Mouse (Mus musculus): ENCODE results near the gene Zfp473. TPM values are rescaled to one million over a fixed set of nuclear protein-coding genes. Genes with fewer than 3 reads are reported as not detected.
A peak's percentile ranks its signal among the peaks of the same experiment; 100 is the strongest.

The Zfp473 gene
- polyA plus RNA-seq, 1 experiment from 2014 or later = 3.6 TPM

DNA sequence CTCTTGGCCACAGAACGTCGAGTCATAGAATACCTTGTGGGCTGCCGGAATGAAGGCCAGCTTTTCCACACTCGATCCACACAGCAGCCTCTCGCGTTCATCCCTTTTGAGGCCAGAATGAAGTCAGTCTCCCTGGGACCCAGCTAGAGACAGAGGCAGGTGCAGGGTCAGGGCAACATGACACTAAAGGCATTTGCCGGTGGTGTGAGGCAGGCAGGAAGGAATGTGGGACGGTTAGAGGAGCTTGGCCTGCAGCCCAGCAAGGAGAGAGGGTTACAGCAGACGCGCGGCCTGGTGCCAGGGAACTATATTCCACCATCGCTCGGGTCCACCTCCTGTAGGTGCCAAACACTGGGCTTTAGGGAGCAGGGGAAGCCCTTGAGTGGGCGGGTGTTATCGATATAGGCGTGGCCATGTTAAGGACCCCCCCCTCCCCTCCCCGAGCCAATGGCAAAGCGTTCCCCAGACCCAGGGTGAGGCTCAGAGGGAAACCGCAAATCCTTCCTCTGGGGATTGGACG, 53.6 kb downstream of the Zfp473 start:
- H3K36me3 ChIP-seq (replicated peaks; ENCODE audit: control insufficient read depth, insufficient read depth, low read depth, low read length) = no peaks in the 10 kb centered on the region
- DNase-seq (ENCODE audit: low spot score) (peak; percentile 11), ATAC-seq (replicated peaks; ENCODE audit: insufficient number of reproducible peaks, low FRiP score, low TSS enrichment, low read depth) (0 out of 2 replicates have a peak, but pooled peaks have one; percentile 12)
- no peak overlapping the region for H3K27ac ChIP-seq (replicated peaks; ENCODE audit: low read depth, low read length)
- H3K4me2 ChIP-seq (ENCODE audit: low read depth, low read length) = no peak overlapping the region
- no peaks in the 10 kb centered on the region for H3K4me1 ChIP-seq (ENCODE audit: control insufficient read depth, insufficient read depth, low read length)
- H3K4me3 ChIP-seq (ENCODE audit: low read depth, low read length) = no peak overlapping the region
- no peak overlapping the region for H3K9ac ChIP-seq (replicated peaks; ENCODE audit: low read length)
- H3K27me3 ChIP-seq (ENCODE audit: control insufficient read depth, insufficient read depth, low read length) = no peaks in the 10 kb centered on the region
- H3K9me3 ChIP-seq (replicated peaks; ENCODE audit: control insufficient read depth, low read length) = no peaks in the 10 kb centered on the region
- 13% methylated on average over 20 of the region's 20 CpGs for WGBS

DNA sequence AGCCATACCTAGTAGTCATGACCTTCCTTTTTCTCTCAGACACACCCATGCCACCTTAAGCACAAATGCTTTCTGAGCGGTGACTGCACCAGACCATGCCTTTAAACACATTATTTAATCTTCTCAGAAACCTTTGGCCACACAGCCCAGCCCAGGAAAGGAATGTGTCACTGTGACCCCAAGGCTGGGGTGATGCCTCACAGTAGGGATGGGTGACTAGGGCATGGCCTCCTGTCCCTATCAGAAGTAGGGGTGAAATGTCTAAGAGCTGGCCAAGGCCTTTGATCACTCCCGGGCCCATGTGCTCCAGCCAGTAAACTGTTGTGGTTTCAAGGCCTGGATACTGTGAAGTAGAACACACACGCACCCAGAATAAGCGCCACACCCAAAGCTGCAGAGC, 55.6 kb downstream of the Zfp473 start:
- no peak for ATAC-seq (replicated peaks; ENCODE audit: insufficient number of reproducible peaks, low FRiP score, low TSS enrichment, low read depth)
- H3K9me3 ChIP-seq (replicated peaks; ENCODE audit: control insufficient read depth, low read length) = no peaks in the 10 kb centered on the region
- no peak overlapping the region for H3K27ac ChIP-seq (replicated peaks; ENCODE audit: low read depth, low read length)
- H3K27me3 ChIP-seq (ENCODE audit: control insufficient read depth, insufficient read depth, low read length) = no peaks in the 10 kb centered on the region
- H3K36me3 ChIP-seq (replicated peaks; ENCODE audit: control insufficient read depth, insufficient read depth, low read depth, low read length) = no peaks in the 10 kb centered on the region
- DNase-seq (ENCODE audit: low spot score) = no peak
- no peak overlapping the region for H3K4me3 ChIP-seq (ENCODE audit: low read depth, low read length)
- no peak overlapping the region for H3K4me2 ChIP-seq (ENCODE audit: low read depth, low read length)
- H3K9ac ChIP-seq (replicated peaks; ENCODE audit: low read length) = no peak overlapping the region
- WGBS = 88% methylated on average over 4 of the region's 4 CpGs
- no peaks in the 10 kb centered on the region for H3K4me1 ChIP-seq (ENCODE audit: control insufficient read depth, insufficient read depth, low read length)

DNA sequence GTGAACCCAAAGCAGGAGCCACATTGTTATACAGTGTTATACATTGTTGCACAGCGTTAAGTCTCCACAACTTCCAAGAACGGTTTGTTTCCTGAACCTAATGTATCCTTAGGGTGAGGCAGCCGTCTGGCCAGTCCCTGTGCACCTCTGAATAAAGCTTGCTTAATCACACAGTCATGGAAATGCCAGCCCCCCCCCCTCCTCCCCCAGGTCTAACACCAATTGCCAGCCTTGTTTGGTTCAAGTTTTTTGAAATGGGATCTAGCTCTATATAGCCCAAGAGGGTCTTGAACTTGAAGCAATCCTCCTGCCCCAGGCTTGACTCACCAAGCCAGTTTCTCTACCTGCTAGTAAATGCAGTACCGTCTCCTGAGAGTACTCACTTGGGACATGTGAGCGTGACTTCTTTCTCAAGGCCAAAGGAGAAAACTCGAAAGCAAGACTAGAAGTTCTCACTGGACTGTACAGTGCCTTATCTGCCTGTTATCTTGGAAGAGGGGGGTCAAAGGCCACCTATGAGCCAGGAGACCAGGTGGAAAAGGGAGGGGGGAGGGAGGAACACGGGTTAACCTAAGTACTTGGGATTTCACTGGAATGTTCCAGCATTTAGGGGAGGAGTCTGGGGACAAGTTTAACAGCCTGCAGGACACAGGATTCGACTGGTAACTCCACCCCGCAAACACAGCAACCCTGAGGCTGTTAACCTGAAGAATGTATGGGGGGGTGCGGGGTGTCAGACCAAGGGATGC, 57.2 kb downstream of the Zfp473 start:
- H3K36me3 ChIP-seq (replicated peaks; ENCODE audit: control insufficient read depth, insufficient read depth, low read depth, low read length) = no peaks in the 10 kb centered on the region
- WGBS = 76% methylated on average over 10 of the region's 10 CpGs
- DNase-seq (ENCODE audit: low spot score) (no peak), ATAC-seq (replicated peaks; ENCODE audit: insufficient number of reproducible peaks, low FRiP score, low TSS enrichment, low read depth) (no peak)
- no peak overlapping the region for H3K9ac ChIP-seq (replicated peaks; ENCODE audit: low read length)
- no peaks in the 10 kb centered on the region for H3K27me3 ChIP-seq (ENCODE audit: control insufficient read depth, insufficient read depth, low read length)
- no peaks in the 10 kb centered on the region for H3K9me3 ChIP-seq (replicated peaks; ENCODE audit: control insufficient read depth, low read length)
- no peak overlapping the region for H3K27ac ChIP-seq (replicated peaks; ENCODE audit: low read depth, low read length)
- H3K4me3 ChIP-seq (ENCODE audit: low read depth, low read length) = no peak overlapping the region
- no peak overlapping the region for H3K4me2 ChIP-seq (ENCODE audit: low read depth, low read length)
- H3K4me1 ChIP-seq (ENCODE audit: control insufficient read depth, insufficient read depth, low read length) = no peaks in the 10 kb centered on the region

DNA sequence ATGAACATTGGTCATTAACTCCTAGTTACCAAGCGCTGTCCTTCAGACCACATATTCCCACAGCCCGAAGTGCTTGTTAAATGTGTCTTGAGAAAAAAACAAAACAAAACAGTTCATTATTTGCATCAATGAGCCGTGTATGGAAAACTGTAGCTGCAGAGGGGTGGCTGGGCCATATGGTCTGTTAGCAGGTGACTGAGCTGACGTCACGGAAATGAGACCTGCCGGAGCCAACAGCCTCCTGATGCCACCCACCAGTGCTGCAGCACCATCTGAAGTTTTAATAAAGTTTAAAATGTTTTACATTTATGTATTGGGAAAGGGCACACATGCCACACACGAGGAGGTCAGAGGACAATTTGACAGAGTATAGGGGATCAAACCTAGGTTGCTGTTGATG, 61.5 kb downstream of the Zfp473 start:
- no peak overlapping the region for H3K4me3 ChIP-seq (ENCODE audit: low read depth, low read length)
- no peak overlapping the region for H3K9ac ChIP-seq (replicated peaks; ENCODE audit: low read length)
- H3K27ac ChIP-seq (replicated peaks; ENCODE audit: low read depth, low read length) = no peak overlapping the region
- no peaks in the 10 kb centered on the region for H3K27me3 ChIP-seq (ENCODE audit: control insufficient read depth, insufficient read depth, low read length)
- no peaks in the 10 kb centered on the region for H3K4me1 ChIP-seq (ENCODE audit: control insufficient read depth, insufficient read depth, low read length)
- H3K4me2 ChIP-seq (ENCODE audit: low read depth, low read length) = no peak overlapping the region
- WGBS = 88% methylated on average over 7 of the region's 7 CpGs
- no peak for DNase-seq (ENCODE audit: low spot score)
- no peaks in the 10 kb centered on the region for H3K9me3 ChIP-seq (replicated peaks; ENCODE audit: control insufficient read depth, low read length)
- no peaks in the 10 kb centered on the region for H3K36me3 ChIP-seq (replicated peaks; ENCODE audit: control insufficient read depth, insufficient read depth, low read depth, low read length)
- no peak for ATAC-seq (replicated peaks; ENCODE audit: insufficient number of reproducible peaks, low FRiP score, low TSS enrichment, low read depth)

- Histone ChIP-seq H3K4me2 (ENCODE audit: low read depth, low read length) (no peak overlapping the region), H3K4me1 (ENCODE audit: control insufficient read depth, insufficient read depth, low read length) (no peaks in the 10 kb centered on the region), H3K9ac (replicated peaks; ENCODE audit: low read length) (no peak overlapping the region), H3K27me3 (ENCODE audit: control insufficient read depth, insufficient read depth, low read length) (no peaks in the 10 kb centered on the region), H3K4me3 (ENCODE audit: low read depth, low read length) (no peak overlapping the region), H3K36me3 (replicated peaks; ENCODE audit: control insufficient read depth, insufficient read depth, low read depth, low read length) (no peaks in the 10 kb centered on the region), H3K27ac (replicated peaks; ENCODE audit: low read depth, low read length) (no peak overlapping the region), H3K9me3 (replicated peaks; ENCODE audit: control insufficient read depth, low read length) (no peaks in the 10 kb centered on the region)
- WGBS = 83% methylated on average over 3 of the region's 3 CpGs
- DNase-seq (ENCODE audit: low spot score) (no peak), ATAC-seq (replicated peaks; ENCODE audit: insufficient number of reproducible peaks, low FRiP score, low TSS enrichment, low read depth) (no peak)
Observed at GRCm38 (mm10) chr7:44688890-44689289, 62.0 kb downstream of the Zfp473 start.

GRCm38 (mm10) chr7:44685531-44686402, 65.1 kb downstream of the Zfp473 start:
- 70% methylated on average over 17 of the region's 17 CpGs for WGBS
- no peak overlapping the region for H3K27ac ChIP-seq (replicated peaks; ENCODE audit: low read depth, low read length)
- no peaks in the 10 kb centered on the region for H3K36me3 ChIP-seq (replicated peaks; ENCODE audit: control insufficient read depth, insufficient read depth, low read depth, low read length)

DNA sequence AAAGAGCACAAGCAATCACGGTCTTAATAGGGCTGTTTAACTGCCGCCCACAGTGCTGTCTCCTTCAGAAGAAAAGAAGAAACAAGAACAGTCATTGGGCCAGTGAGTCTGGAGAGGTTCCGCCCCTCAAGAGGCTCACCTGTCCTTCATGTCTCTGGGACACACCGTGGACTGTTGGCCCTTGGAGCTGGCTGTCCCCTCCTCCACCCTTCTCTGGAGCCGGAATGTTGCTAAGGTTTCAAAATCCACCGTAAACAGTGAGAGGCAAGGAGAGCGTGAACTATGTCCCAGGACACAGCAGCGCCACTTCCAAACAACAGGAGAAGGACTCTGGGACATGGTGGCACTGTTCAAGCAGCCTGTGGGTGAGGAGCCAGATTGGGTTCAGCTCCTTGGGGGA, 67.2 kb downstream of the Zfp473 start:
- Histone ChIP-seq H3K4me1 (ENCODE audit: control insufficient read depth, insufficient read depth, low read length) (no peaks in the 10 kb centered on the region), H3K9ac (replicated peaks; ENCODE audit: low read length) (no peak overlapping the region), H3K9me3 (replicated peaks; ENCODE audit: control insufficient read depth, low read length) (no peaks in the 10 kb centered on the region), H3K27me3 (ENCODE audit: control insufficient read depth, insufficient read depth, low read length) (no peaks in the 10 kb centered on the region), H3K4me2 (ENCODE audit: low read depth, low read length) (no peak overlapping the region), H3K27ac (replicated peaks; ENCODE audit: low read depth, low read length) (no peak overlapping the region), H3K36me3 (replicated peaks; ENCODE audit: control insufficient read depth, insufficient read depth, low read depth, low read length) (no peaks in the 10 kb centered on the region), H3K4me3 (ENCODE audit: low read depth, low read length) (no peak overlapping the region)
- WGBS = 79% methylated on average over 8 of the region's 8 CpGs
- DNase-seq (ENCODE audit: low spot score) = no peak
- ATAC-seq (replicated peaks; ENCODE audit: insufficient number of reproducible peaks, low FRiP score, low TSS enrichment, low read depth) = no peak

More at GRCm38 (mm10) chr7:44685531-44686402, 65.1 kb downstream of the Zfp473 start:
- no peak for DNase-seq (ENCODE audit: low spot score)
- H3K9ac ChIP-seq (replicated peaks; ENCODE audit: low read length) = no peak overlapping the region
- H3K4me1 ChIP-seq (ENCODE audit: control insufficient read depth, insufficient read depth, low read length) = no peaks in the 10 kb centered on the region
- no peak overlapping the region for H3K4me3 ChIP-seq (ENCODE audit: low read depth, low read length)
- no peak overlapping the region for H3K4me2 ChIP-seq (ENCODE audit: low read depth, low read length)
- no peak for ATAC-seq (replicated peaks; ENCODE audit: insufficient number of reproducible peaks, low FRiP score, low TSS enrichment, low read depth)
- H3K9me3 ChIP-seq (replicated peaks; ENCODE audit: control insufficient read depth, low read length) = no peaks in the 10 kb centered on the region
- no peaks in the 10 kb centered on the region for H3K27me3 ChIP-seq (ENCODE audit: control insufficient read depth, insufficient read depth, low read length)
